Mouse (Mus musculus) spleen, postnatal 14 days (tissue): Measurements from ENCODE around the gene Hoxb5.

Experiments
- DNase-seq, 2 experiments: peaks; one replicate each; pipeline ENCODE4 v3.0.0; 2021 to 2022; ENCODE audit warnings: low spot score in 2 of 2

The Hoxb5 gene

DNA sequence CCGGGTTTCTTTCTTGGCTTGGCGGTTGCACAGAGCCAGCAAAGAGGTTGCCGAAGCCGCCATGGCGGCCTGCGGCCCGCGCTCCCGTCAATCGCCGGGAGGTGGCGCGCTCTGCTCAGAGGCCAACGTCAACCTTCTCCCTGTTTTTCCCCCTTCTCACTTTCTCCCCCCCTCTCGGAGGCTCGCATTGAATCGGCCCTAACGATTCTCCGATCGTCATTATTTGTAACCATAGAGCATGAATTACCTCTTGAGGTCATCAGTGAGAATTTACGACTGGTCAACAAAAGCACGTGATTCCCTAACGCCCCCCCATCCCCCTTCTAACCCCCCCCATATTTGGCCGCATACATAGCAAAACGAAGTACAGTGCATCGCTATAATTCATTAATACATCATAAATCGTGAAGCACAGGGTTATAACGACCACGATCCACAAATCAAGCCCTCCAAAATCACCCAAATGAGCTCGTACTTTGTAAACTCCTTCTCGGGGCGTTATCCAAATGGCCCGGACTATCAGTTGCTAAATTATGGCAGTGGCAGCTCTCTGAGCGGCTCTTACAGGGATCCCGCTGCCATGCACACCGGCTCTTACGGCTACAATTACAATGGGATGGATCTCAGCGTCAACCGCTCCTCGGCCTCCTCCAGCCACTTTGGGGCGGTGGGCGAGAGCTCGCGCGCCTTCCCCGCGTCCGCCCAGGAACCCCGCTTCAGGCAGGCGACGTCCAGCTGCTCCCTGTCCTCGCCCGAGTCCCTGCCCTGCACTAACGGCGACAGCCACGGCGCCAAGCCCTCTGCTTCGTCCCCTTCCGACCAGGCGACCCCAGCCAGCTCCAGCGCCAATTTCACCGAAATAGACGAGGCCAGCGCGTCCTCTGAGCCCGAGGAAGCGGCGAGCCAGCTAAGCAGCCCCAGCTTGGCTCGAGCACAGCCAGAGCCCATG, at the start of gene Hoxb5:
TSS of gene Hoxb5 (plus strand) at position 186 of the 949 bp plus-strand sequence.
- peak in 1 of 2 experiments; percentile 22 for DNase-seq

- DNase-seq = no peak
Measured at GRCm38 (mm10) chr11:96254221-96254620, 48.9 kb upstream of the Hoxb5 start.

DNA sequence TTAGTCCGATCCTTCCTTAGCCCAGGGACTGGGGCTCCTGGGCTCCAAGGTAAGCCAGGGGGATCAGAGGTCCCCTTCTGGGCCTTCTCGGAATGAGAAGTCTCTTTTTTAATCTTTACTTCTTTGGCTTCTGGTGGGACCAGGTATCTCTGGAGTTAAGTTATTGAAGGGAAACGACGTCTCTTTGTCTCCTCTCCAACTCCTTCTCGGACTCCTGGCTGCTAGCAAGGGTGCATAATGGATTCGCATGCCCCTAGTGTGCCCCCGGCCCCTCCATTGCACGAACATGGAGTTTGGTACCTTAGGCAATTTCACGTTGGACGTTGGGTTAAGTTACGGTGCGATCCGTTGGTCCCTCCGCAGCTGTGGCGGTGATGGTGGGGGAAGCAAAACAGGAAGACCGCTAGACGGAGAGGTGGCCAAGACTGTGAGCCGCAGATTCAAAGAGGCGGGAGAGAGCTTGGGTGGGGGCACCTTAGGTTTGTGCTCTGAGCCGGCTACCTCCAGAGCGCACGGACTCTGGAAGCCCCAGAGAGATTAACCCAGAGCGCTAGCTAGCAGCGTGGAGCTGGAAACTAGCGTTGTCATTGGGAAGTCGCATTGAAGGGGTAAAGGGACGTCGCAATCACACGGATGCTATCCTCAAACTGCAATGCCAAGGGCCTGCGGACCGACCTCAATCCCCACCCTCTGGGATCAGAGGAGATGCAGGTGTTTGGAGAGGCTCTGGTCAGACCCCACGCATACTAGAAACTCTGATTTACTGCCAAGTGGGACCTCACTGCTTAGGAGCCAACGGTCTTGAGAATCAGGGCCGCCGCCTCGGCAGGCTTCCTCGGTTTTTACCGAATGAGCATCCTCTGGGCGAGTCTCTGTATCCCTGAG, 47.8 kb upstream of the Hoxb5 start:
- DNase-seq = no peak

- no peak for DNase-seq
Measured at GRCm38 (mm10) chr11:96255996-96256445, 47.1 kb upstream of the Hoxb5 start.

- no peak for DNase-seq
Measured at GRCm38 (mm10) chr11:96257141-96257540, 46.0 kb upstream of the Hoxb5 start.

- no peak for DNase-seq
Measured at GRCm38 (mm10) chr11:96259038-96259437, 44.1 kb upstream of the Hoxb5 start.

- no peak for DNase-seq
Measured at GRCm38 (mm10) chr11:96259511-96259910, 43.6 kb upstream of the Hoxb5 start.

DNA sequence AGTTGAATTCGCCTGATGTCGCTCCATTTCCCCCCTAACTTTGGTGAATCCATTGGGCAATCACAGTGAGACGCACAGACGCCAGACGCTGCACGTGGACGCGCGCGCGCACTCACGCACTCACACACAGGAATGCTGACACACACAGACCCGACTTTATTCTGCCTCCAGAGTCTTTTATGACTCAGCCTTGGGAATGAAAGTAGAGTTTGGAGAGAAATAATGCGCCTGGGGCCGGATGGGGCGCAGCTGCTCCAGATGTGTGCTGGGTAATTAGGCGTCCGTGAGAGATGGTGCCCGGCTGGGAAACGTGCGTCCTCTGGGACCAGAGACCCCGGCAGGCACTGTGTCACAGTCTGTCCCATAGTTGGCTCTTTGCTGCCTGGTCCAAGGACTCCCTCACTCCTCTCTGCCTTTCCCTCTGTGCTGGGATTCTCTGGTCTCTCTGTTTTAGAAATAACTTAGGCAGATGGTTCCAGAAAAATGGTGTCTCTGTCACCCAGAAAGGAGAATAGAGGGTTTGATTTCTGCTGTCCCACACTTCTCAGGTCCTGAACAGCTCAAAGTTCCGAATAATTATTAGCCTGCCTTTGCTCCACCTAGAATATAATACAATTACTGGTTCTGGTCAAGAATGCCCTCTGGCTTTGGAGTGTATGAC, 42.7 kb upstream of the Hoxb5 start:
- DNase-seq = no peak

DNA sequence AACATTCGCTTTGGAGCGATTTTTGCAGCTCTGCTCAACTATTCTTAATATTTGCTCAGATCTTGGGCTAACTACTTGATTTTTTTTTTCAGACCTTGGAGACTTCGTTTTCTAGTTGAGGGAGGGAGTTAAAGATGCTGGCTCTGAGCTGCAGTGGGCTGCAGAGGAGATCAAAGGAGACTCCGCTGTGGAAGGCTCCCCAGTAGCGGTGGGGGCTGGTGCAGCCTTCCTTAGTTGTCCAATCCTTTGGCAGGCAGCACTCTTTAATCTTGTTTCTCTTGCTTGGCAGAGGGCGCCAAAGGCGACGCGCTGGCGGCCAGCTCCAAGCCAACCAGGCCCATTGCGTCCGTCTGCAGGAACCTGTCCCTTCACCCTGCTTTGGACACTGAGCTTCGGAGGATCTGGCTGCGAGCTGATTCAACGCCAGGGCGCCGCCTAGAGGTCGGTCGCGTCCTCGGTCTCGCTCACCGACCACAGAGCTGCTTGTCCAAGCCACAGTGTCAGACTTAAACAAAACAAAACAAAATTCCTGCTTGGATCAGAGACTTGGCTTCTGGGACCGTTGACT, 41.7 kb upstream of the Hoxb5 start:
- DNase-seq = peak in 1 of 2 experiments; percentile 37

GRCm38 (mm10) chr11:96262262-96262830, 40.8 kb upstream of the Hoxb5 start:
- no peak for DNase-seq

GRCm38 (mm10) chr11:96263636-96264389, 39.3 kb upstream of the Hoxb5 start:
- DNase-seq = no peak

DNA sequence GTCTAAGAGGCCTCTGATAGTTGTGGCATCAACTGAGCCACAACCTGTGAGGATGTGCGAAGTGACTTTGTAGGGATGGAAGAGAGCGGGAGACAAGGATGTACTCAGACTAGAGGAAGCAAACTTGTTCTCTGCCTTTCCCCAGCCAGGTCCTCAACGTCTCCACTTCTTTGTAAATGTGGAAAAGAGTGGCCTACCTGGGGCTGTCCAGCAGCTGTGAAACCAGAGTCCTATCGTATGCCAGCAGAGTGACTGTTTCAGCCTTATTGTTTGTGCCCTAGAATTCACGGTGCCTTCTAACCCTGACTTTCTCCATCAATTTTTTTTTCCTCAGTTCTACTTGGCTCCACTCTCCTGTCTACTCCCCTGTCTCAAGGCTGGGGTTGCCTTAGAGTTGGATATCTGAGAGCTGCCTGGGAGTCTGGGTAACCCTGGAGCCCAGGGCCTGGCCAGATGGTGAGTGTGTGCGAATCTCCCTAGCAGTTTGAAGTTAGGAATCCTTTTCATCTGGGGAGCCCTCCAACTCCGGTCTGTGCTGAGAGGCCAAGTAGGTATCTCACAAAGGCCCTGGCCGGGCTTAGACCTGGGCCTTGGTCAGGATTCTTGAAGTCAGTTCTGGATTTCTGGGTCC, 38.6 kb upstream of the Hoxb5 start:
- no peak for DNase-seq

GRCm38 (mm10) chr11:96265954-96266353, 37.2 kb upstream of the Hoxb5 start:
- no peak for DNase-seq

GRCm38 (mm10) chr11:96267021-96267920, 35.9 kb upstream of the Hoxb5 start:
- DNase-seq = no peak

- no peak for DNase-seq
Measured at GRCm38 (mm10) chr11:96268031-96268745, 34.9 kb upstream of the Hoxb5 start.

DNA sequence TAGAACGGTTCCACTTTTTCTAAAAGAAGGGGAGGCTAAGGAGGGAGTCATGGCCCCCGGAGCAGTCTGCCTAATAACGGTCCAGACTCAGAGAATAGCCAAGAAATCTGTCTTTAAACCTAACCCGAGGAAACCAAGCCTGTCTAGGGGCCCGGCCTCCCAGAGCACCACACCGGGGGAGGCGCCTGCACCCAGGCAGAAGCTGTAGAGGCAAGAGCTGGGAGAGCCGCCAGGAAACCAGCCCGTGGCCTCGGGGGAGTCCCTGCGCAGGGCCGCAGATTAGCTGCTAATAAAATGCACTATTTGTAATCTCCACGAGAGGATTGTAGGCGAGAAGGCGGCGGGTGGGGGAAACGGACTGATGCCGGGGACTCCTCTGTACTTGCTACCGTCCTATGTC, 33.3 kb upstream of the Hoxb5 start:
- no peak for DNase-seq

GRCm38 (mm10) chr11:96270996-96271540, 32.1 kb upstream of the Hoxb5 start, which contains the start of gene Hoxb9:
Hoxb9 (plus strand) TSS chr11:96271457.
- no peak for DNase-seq

- no peak for DNase-seq
Measured at GRCm38 (mm10) chr11:96271541-96272011, 31.6 kb upstream of the Hoxb5 start.
